Mouse (Mus musculus): ENCODE measurements at regions not wholly inside any gene's neighbourhood (a gene's known extent, or its start where the extent isn't known, plus 50 kb on each side); places are given as distances from the start of the nearest gene placed in this dataset.

GRCm38 (mm10) chr13:7691232-7691631 lies 511.4 kb upstream of the Adarb2 start:
- ATAC-seq (ENCODE audit: low TSS enrichment): no peak

- ATAC-seq (ENCODE audit: low TSS enrichment): no peak
Measured at GRCm38 (mm10) chr13:7697647-7698365, 504.9 kb upstream of the Adarb2 start.

GRCm38 (mm10) chr13:7721558-7721957 lies 481.1 kb upstream of the Adarb2 start:
- no peak for ATAC-seq (ENCODE audit: low TSS enrichment)

GRCm38 (mm10) chr13:7749688-7750087 lies 453.0 kb upstream of the Adarb2 start:
- peak; percentile 90 for ATAC-seq (ENCODE audit: low TSS enrichment)

GRCm38 (mm10) chr13:7785252-7785651 lies 417.4 kb upstream of the Adarb2 start:
- no peak for ATAC-seq (ENCODE audit: low TSS enrichment)

- ATAC-seq (ENCODE audit: low TSS enrichment): no peak
Measured at GRCm38 (mm10) chr13:7790069-7790468, 412.6 kb upstream of the Adarb2 start.

All from frontal cortex, adult (tissue).